Mouse (Mus musculus): ENCODE results near the gene Gm20388.

The Gm20388 gene

GRCm38 (mm10) chr8:122407678-122408077, 2497.0 kb downstream of the Gm20388 start:
- DNase-seq (ENCODE audit: low spot score in 2 of 2), result no peak

DNA sequence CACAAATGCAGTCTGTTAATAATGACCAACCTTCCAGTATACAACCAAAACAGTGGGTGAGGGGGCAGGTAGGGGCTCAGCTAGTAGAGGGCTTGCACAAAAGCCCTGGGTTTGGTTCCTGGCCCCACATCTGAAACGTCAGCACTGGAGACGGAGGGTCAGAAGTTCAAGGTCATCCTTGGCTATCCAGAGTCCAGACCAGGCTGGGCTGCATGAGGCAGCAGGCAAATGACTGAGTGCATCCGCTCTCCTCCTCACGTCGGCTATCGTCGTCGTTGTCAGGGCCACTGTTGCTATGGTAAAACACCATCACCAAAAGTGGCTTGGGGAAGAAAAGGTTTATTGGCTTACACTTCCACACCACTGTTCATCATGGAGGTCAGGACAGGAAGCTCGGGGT, 2503.7 kb downstream of the Gm20388 start:
- no peak for DNase-seq (ENCODE audit: low spot score in 2 of 2)

GRCm38 (mm10) chr8:122415554-122415953, 2504.9 kb downstream of the Gm20388 start:
- no peak for DNase-seq (ENCODE audit: low spot score in 2 of 2)

GRCm38 (mm10) chr8:122419881-122420555, 2509.4 kb downstream of the Gm20388 start:
- DNase-seq (ENCODE audit: low spot score in 2 of 2), result no peak

- no peak for DNase-seq (ENCODE audit: low spot score in 2 of 2)
These were observed 2510.9 kb downstream of the Gm20388 start, which contains the start of gene Il17c for GRCm38 (mm10) chr8:122421376-122422070. Gene Il17c, plus strand, starts transcription at chr8:122422020.

DNA sequence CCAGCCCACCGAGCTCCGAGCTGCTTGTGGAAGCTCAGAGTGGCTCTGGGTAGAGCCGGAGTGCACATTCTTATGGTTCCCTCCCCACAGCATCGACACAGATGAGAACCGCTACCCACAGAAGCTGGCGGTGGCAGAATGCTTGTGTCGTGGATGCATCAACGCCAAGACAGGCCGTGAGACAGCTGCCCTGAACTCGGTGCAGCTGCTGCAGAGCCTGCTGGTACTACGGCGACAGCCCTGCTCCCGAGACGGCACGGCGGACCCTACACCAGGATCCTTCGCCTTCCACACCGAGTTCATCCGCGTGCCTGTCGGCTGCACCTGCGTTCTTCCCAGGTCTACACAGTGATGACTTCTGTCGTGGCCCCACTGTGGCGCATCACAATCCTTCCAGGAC, 2512.6 kb downstream of the Gm20388 start:
- DNase-seq (ENCODE audit: low spot score in 2 of 2), result no peak

GRCm38 (mm10) chr8:122423659-122424058, 2513.0 kb downstream of the Gm20388 start:
- no peak for DNase-seq (ENCODE audit: low spot score in 2 of 2)

DNA sequence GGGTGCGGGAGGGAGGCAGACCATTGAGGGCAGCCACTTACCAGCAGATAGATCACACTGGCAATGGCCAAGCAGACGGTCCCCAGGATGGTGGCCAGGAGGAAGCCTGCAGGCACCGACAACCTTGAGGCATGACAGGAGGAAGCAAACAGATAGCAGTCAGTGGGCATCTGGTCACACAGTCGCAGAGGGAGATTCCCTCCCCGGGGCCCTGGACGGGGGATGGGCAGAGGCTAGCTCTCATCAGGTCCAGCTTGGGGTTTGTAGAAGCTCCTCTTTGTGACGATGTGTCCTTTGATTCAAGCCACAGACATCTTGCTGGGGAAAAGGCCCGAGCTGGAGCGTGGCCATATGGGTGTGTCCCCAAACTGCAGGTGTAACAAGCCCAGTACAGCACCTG, 2515.5 kb downstream of the Gm20388 start:
- DNase-seq (ENCODE audit: low spot score in 2 of 2), result no peak

GRCm38 (mm10) chr8:122427607-122428006, 2517.0 kb downstream of the Gm20388 start:
- DNase-seq (ENCODE audit: low spot score in 2 of 2), result no peak

GRCm38 (mm10) chr8:122428163-122428562, 2517.5 kb downstream of the Gm20388 start:
- DNase-seq (ENCODE audit: low spot score in 2 of 2), result no peak

GRCm38 (mm10) chr8:122430058-122430636, 2519.5 kb downstream of the Gm20388 start:
- no peak for DNase-seq (ENCODE audit: low spot score in 2 of 2)

- no peak for DNase-seq (ENCODE audit: low spot score in 2 of 2)
These were observed 2520.0 kb downstream of the Gm20388 start for GRCm38 (mm10) chr8:122430646-122431045.

DNA sequence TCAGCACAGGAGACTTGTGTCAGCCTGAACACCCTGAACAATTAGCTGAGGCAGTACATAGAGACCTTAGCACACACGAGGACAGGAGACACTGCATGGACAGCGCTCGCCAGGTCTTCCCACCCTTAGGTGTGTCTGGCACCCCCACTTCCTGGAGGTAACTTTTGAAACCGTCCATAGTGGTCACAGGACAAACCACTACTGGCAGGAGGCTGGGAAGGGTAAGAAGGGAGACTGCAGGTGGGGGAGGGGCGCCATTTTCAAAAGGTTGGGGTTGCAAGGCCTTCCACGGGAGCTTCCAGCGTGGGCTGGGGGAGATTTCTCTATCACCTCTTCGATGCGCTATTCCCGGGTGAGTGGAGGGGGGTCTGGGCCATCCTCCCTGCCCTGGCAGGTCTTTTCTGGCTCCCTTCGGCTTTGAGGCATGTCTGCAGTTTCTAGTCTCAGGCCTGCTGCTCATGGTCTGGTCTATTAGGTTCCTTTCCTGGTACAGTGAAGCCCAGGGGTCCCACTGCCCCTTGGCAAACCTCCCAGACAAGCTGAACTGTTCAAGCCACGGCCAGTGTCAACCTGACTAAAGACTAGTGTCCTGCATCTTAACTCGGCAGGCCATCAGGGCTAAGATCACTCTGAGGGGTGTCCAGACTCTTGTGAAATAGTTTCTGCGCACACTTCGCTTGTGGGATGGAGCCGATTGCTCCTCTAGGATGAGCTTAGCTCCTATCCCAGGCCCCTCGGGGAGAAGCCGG, 2521.2 kb downstream of the Gm20388 start:
- no peak for DNase-seq (ENCODE audit: low spot score in 2 of 2)

- DNase-seq (ENCODE audit: low spot score in 2 of 2), result no peak
These were observed 2522.0 kb downstream of the Gm20388 start, which contains the start of gene Cyba for GRCm38 (mm10) chr8:122432443-122433268. Gene Cyba, minus strand, starts transcription at chr8:122432930.

GRCm38 (mm10) chr8:122433269-122433905, 2522.7 kb downstream of the Gm20388 start:
- DNase-seq (ENCODE audit: low spot score in 2 of 2), result no peak

GRCm38 (mm10) chr8:122435375-122435774, 2524.7 kb downstream of the Gm20388 start:
- no peak for DNase-seq (ENCODE audit: low spot score in 2 of 2)

DNA sequence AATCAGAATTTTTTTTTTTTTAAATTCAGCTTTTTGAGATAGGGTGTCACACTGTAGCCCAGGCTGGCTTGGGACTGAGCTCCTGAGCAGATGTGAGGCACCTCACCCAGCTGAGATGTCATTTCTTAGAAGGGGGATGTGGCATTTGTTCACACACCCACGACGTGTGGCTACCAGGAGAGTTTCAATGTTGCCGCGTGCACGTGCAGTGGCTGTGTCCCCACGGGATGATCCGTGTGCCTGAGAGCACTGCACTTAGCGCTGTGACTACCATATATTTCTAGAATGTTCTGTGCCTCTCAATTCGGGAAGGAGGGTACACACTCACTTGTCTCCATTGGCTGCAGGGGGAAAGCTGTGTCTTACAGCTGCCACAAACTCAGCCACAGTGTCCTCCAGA, 2525.5 kb downstream of the Gm20388 start:
- no peak for DNase-seq (ENCODE audit: low spot score in 2 of 2)

DNA sequence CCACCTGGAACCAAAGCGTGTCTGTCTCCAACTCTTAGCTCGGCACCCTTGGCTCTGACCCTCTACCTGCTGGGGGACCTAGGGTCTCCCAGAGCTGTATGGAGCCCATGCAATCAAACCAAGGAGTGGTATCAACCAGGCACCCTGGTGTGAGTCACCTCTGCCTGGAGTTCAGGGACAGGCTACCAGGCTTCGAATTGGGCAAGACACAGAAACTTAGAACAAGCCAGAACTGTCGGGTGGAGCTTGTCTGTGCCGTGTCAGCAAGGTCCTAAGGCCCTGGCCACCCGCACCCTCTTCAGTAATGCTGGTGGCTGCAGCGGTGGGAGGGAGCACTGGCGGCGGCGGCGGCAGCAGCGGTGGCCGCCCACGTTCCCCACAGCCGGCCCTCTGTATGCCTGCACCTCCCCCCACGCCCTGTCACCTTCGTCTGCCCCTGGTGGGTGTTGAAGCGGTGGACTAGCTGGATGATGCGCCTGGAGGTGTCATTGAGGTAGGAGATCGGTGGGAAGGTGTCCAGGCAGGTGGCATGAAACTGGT, 2526.0 kb downstream of the Gm20388 start:
- no peak for DNase-seq (ENCODE audit: low spot score in 2 of 2)

GRCm38 (mm10) chr8:122437708-122438331, 2527.2 kb downstream of the Gm20388 start:
- no peak for DNase-seq (ENCODE audit: low spot score in 2 of 2)

DNA sequence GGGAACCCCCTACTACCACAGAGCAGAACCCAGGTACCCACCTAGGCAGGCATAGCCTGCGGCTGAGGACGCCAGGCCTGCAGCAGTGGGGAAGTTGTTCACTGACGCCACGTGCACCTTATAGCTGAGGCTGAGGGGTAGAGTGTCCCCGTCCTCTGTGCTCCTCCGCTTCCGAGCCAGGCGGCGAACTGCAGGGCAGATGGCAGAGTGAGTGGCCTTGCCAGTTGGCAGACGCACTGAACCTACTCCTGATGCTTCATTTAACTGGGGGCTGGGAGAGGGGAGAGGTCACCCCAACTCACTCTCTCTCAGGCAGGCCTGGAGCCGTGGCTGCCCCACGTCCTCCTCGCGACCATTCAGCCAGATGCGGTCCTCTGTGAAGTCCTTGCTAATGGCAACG, 2528.7 kb downstream of the Gm20388 start:
- DNase-seq (ENCODE audit: low spot score in 2 of 2), result no peak

All from frontal cortex, postnatal 25 days (tissue).